33 mouse cellular contexts compared by ENCODE assay signal in the genomic region with DNA sequence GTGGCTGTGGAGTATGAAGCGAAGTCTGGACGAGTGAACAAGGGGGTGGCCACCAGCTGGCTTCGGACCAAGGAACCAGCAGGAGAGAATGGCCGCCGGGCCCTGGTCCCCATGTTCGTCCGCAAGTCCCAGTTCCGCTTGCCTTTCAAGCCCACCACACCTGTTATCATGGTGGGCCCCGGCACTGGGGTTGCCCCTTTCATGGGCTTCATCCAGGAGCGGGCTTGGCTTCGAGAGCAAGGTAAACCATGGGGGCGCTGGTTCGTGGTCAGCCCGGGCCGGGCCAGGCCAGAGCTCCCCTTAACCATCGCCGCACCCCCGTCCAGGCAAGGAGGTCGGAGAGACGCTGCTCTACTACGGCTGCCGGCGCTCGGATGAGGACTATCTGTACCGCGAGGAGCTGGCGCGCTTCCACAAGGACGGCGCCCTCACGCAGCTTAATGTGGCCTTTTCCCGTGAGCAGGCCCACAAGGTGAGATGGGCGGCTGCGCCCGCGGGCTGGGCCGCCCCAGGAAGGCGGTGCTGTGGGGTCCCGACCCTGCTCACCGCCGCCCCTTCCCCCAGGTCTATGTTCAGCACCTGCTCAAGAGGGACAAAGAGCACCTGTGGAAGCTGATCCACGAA. TPM values are rescaled to one million over a fixed set of nuclear protein-coding genes. Genes with fewer than 3 reads are reported as not detected.
DNase-seq lines count a peak whose midpoint lies in the region; ATAC-seq and TF ChIP-seq lines count a peak whose summit lies in the region.
"Had no signal": no experiment of that assay in that cellular context is flagged by ENCODE, and none has a peak within 500 bp of the region (broad histone marks: within the 10 kb centered on the region; RNA-seq: fewer than 3 reads in every experiment).

No protein-coding gene starts in this region.

- intact Hi-C loops in left cerebral cortex, postnatal 14 days (cut with DNase I) = no loop called here

- peaks cover 77% of the 10 kb centered on the region for H3K36me3 ChIP-seq in intestine, postnatal 0 days (ENCODE audit: control insufficient read depth, insufficient read depth)
- H3K36me3 ChIP-seq in intestine, embryonic 15.5 days = peaks cover 69% of the 10 kb centered on the region
- peaks cover 92% of the 10 kb centered on the region for H3K36me3 ChIP-seq in midbrain, embryonic 12.5 days
- H3K36me3 ChIP-seq in midbrain, embryonic 14.5 days (ENCODE audit: control insufficient read depth, insufficient read depth, low read length) = peaks cover 93% of the 10 kb centered on the region

- 95% methylated on average over 42 of the region's 42 CpGs for WGBS in intestine, postnatal 0 days
- 94% methylated on average over 42 of the region's 42 CpGs for WGBS in intestine, embryonic 15.5 days
- WGBS in midbrain, embryonic 12.5 days = 94% methylated on average over 42 of the region's 42 CpGs
- 94% methylated on average over 42 of the region's 42 CpGs for WGBS in midbrain, embryonic 14.5 days

- no peaks in the 10 kb centered on the region for H3K27me3 ChIP-seq in intestine, postnatal 0 days (replicated peaks; ENCODE audit: control insufficient read depth, insufficient read depth, low read length)
- no peaks in the 10 kb centered on the region for H3K27me3 ChIP-seq in intestine, embryonic 15.5 days (replicated peaks)
- H3K27me3 ChIP-seq in midbrain, embryonic 12.5 days = no peaks in the 10 kb centered on the region
- H3K27me3 ChIP-seq in midbrain, embryonic 14.5 days (ENCODE audit: control insufficient read depth, insufficient read depth, low read length) = no peaks in the 10 kb centered on the region
- H3K27me3 ChIP-seq: embryonic facial prominence, embryonic 13.5 days; hindbrain, embryonic 13.5 days; liver, embryonic 12.5 days; neural tube, embryonic 12.5 days had no signal

- no peak for TF ChIP-seq CTCF in intestine, postnatal 0 days (IDR thresholded peaks at IDR 0.05; ENCODE audit: low read depth)

- no peaks in the 10 kb centered on the region for H3K4me1 ChIP-seq in intestine, postnatal 0 days (replicated peaks; ENCODE audit: control insufficient read depth, insufficient read depth, low read length)
- no peaks in the 10 kb centered on the region for H3K4me1 ChIP-seq in intestine, embryonic 15.5 days (replicated peaks)
- H3K4me1 ChIP-seq in midbrain, embryonic 12.5 days = no peaks in the 10 kb centered on the region
- no peaks in the 10 kb centered on the region for H3K4me1 ChIP-seq in midbrain, embryonic 14.5 days (ENCODE audit: control insufficient read depth, insufficient read depth, low read length)
- H3K4me1 ChIP-seq: embryonic facial prominence, embryonic 13.5 days; forebrain, embryonic 10.5 days; hindbrain, embryonic 13.5 days; neural tube, embryonic 12.5 days had no signal

- no peak overlapping the region for H3K27ac ChIP-seq in intestine, postnatal 0 days (ENCODE audit: low read depth, low read length)
- no peak overlapping the region for H3K27ac ChIP-seq in intestine, embryonic 15.5 days
- no peak overlapping the region for H3K27ac ChIP-seq in midbrain, embryonic 12.5 days (replicated peaks)
- no peak overlapping the region for H3K27ac ChIP-seq in midbrain, embryonic 14.5 days (replicated peaks; ENCODE audit: low read depth, low read length)
- H3K27ac ChIP-seq: embryonic facial prominence, embryonic 13.5 days; forebrain, embryonic 10.5 days; hindbrain, embryonic 13.5 days; liver, embryonic 12.5 days; macrophage; neural tube, embryonic 12.5 days had no signal

- no peak overlapping the region for H3K9ac ChIP-seq in intestine, postnatal 0 days (ENCODE audit: low read depth, low read length)
- no peak overlapping the region for H3K9ac ChIP-seq in intestine, embryonic 15.5 days
- no peak overlapping the region for H3K9ac ChIP-seq in midbrain, embryonic 12.5 days (replicated peaks)
- no peak overlapping the region for H3K9ac ChIP-seq in midbrain, embryonic 14.5 days (replicated peaks; ENCODE audit: low read length)
- H3K9ac ChIP-seq: embryonic facial prominence, embryonic 13.5 days; hindbrain, embryonic 13.5 days; liver, embryonic 12.5 days; liver, postnatal 0 days; neural tube, embryonic 12.5 days had no signal

- ATAC-seq in cerebellum, adult (ENCODE audit: insufficient number of reproducible peaks, low FRiP score, low TSS enrichment) = no peak
- ATAC-seq in intestine, postnatal 0 days = peak; percentile 5; the same call in 1 of the 2 replicates
- ATAC-seq in intestine, embryonic 15.5 days = no peak
- ATAC-seq in midbrain, embryonic 12.5 days (ENCODE audit: low FRiP score, low read depth) = peak; percentile 41; the same call in 1 of the 2 replicates
- ATAC-seq in midbrain, embryonic 14.5 days (ENCODE audit: low FRiP score, low TSS enrichment) = no peak
- ATAC-seq: activated CD4-positive, CD25-positive, alpha-beta regulatory T cell, adult 4 months; forebrain, embryonic 16.5 days; inflammation-experienced regulatory T-cells, adult 6 months; liver, embryonic 12.5 days; liver, postnatal 0 days had no signal

- no peaks in the 10 kb centered on the region for H3K9me3 ChIP-seq in intestine, postnatal 0 days (ENCODE audit: control insufficient read depth)
- no peaks in the 10 kb centered on the region for H3K9me3 ChIP-seq in intestine, embryonic 15.5 days
- 0 out of 2 replicates have a peak, but pooled peaks cover 3% of the 10 kb centered on the region for H3K9me3 ChIP-seq in midbrain, embryonic 12.5 days
- no peaks in the 10 kb centered on the region for H3K9me3 ChIP-seq in midbrain, embryonic 14.5 days (ENCODE audit: control insufficient read depth, low read length)
- H3K9me3 ChIP-seq: embryonic facial prominence, embryonic 13.5 days; forebrain, embryonic 10.5 days; hindbrain, embryonic 13.5 days; liver, embryonic 12.5 days; neural tube, embryonic 12.5 days had no signal

- DNase-seq in cerebellum, adult 9-11 months = peak; percentile 23
- no peak for DNase-seq in midbrain, embryonic 14.5 days
- DNase-seq in ZHBTc4 (ENCODE audit: low read depth, low spot score) = peak; percentile 45
- no peak for DNase-seq in left cerebral cortex, postnatal 14 days (ENCODE audit: low spot score in 2 of 2)
- DNase-seq: adrenal gland, adult 8-10 months; cerebellum, adult 11 months; cerebellum, adult 9-10 months; embryo, embryonic 11 days; kidney, postnatal 4 days; left cerebral cortex, postnatal 4 days; lung, postnatal 10 days; right cerebral cortex, adult 18-20 months; right cerebral cortex, postnatal 4 days had no signal

- no peak overlapping the region for H3K4me3 ChIP-seq in intestine, postnatal 0 days (ENCODE audit: low read depth, low read length)
- no peak overlapping the region for H3K4me3 ChIP-seq in intestine, embryonic 15.5 days (replicated peaks)
- H3K4me3 ChIP-seq in midbrain, embryonic 12.5 days = no peak overlapping the region
- H3K4me3 ChIP-seq in midbrain, embryonic 14.5 days (replicated peaks; ENCODE audit: low read depth, low read length) = no peak overlapping the region
- H3K4me3 ChIP-seq: embryonic facial prominence, embryonic 13.5 days; forebrain, embryonic 10.5 days; hindbrain, embryonic 13.5 days; liver, embryonic 12.5 days; myocyte; neural tube, embryonic 12.5 days had no signal

- H3K4me2 ChIP-seq in intestine, postnatal 0 days (replicated peaks; ENCODE audit: low read depth) = no peak overlapping the region
- no peak overlapping the region for H3K4me2 ChIP-seq in intestine, embryonic 15.5 days (replicated peaks)
- H3K4me2 ChIP-seq in midbrain, embryonic 12.5 days (replicated peaks) = no peak overlapping the region
- H3K4me2 ChIP-seq in midbrain, embryonic 14.5 days (ENCODE audit: low read length) = no peak overlapping the region
- H3K4me2 ChIP-seq: embryonic facial prominence, embryonic 13.5 days; hindbrain, embryonic 13.5 days; liver, embryonic 12.5 days; neural tube, embryonic 12.5 days had no signal

RNA-seq across cellular contexts. Expression of gene Tmem120a, which starts 10.1 kb away (rescaled TPM):
- polyA plus RNA-seq in intestine, postnatal 0 days (2015; fragmentation: Nextera tagmentation; extraction: Ambion mirVana) = 127 and 132 TPM in 2 replicates
- 44.8 and 52.8 TPM in 2 replicates for polyA plus RNA-seq in intestine, embryonic 15.5 days (2015; fragmentation: Nextera tagmentation; extraction: Ambion mirVana)
- polyA plus RNA-seq in midbrain, embryonic 12.5 days (2016; fragmentation: Nextera tagmentation; extraction: Ambion mirVana) = 58.3 and 65.3 TPM in 2 replicates
- polyA plus RNA-seq in midbrain, embryonic 14.5 days (2014; fragmentation: Nextera tagmentation; extraction: Ambion mirVana) = 76.8 and 79.8 TPM in 2 replicates
- total RNA-seq in left cerebral cortex, postnatal 14 days (2021) = 10 to 100 TPM; 15.9 to 17.4 TPM

RNA-seq across cellular contexts. Expression of gene Styxl1, which starts 44.0 kb away (rescaled TPM):
- polyA plus RNA-seq in intestine, postnatal 0 days (2015; fragmentation: Nextera tagmentation; extraction: Ambion mirVana) = 0.21 and 0.27 TPM in 2 replicates
- polyA plus RNA-seq in intestine, embryonic 15.5 days (2015; fragmentation: Nextera tagmentation; extraction: Ambion mirVana) = 0.24 and 0.30 TPM in 2 replicates
- polyA plus RNA-seq in midbrain, embryonic 12.5 days (2016; fragmentation: Nextera tagmentation; extraction: Ambion mirVana) = 0.18 and 0.64 TPM in 2 replicates
- 0.23 and 0.63 TPM in 2 replicates for polyA plus RNA-seq in midbrain, embryonic 14.5 days (2014; fragmentation: Nextera tagmentation; extraction: Ambion mirVana)
- not detected for total RNA-seq in left cerebral cortex, postnatal 14 days (2021)
- total RNA-seq: gastrocnemius, adult 8-10 months; heart, postnatal 25 days; left cerebral cortex, postnatal 4 days; megakaryocyte-erythroid progenitor cell, adult 5-6 weeks; midbrain, postnatal 0 days had no signal
- polyA plus RNA-seq: liver, embryonic 12.5 days; macrophage; spleen, adult 2 months had no signal

RNA-seq across cellular contexts. Expression of gene Mdh2, which starts 44.1 kb away (rescaled TPM):
- 798 and 872 TPM in 2 replicates for polyA plus RNA-seq in intestine, postnatal 0 days (2015; fragmentation: Nextera tagmentation; extraction: Ambion mirVana)
- polyA plus RNA-seq in intestine, embryonic 15.5 days (2015; fragmentation: Nextera tagmentation; extraction: Ambion mirVana) = 688 and 736 TPM in 2 replicates
- polyA plus RNA-seq in midbrain, embryonic 12.5 days (2016; fragmentation: Nextera tagmentation; extraction: Ambion mirVana) = 526 and 540 TPM in 2 replicates
- 573 and 587 TPM in 2 replicates for polyA plus RNA-seq in midbrain, embryonic 14.5 days (2014; fragmentation: Nextera tagmentation; extraction: Ambion mirVana)
- 100 to 1,000 TPM; 472 to 478 TPM for total RNA-seq in left cerebral cortex, postnatal 14 days (2021)

Comparison
In these comparisons a context has a peak if more than half of its experiments do, and no peak if none do; other contexts are left out.
1. ATAC-seq: peak in intestine, postnatal 0 days (single experiment) and midbrain, embryonic 12.5 days (single experiment); none in cerebellum, adult (single experiment), intestine, embryonic 15.5 days (single experiment) and midbrain, embryonic 14.5 days (single experiment).
2. DNase-seq: peak in cerebellum, adult 9-11 months (single experiment) and ZHBTc4 (single experiment); none in midbrain, embryonic 14.5 days (single experiment) and left cerebral cortex, postnatal 14 days (0 of 2).